Mouse (Mus musculus): Measurements from ENCODE around the gene Cd55b.

Gene Cd55b

GRCm38 (mm10) chr1:130350077-130350635, 72.7 kb downstream of the Cd55b start:
- 0 out of 2 replicates have a peak, but pooled peaks have one; percentile 74 for ATAC-seq (ENCODE audit: insufficient number of reproducible peaks, low FRiP score, low TSS enrichment)

DNA sequence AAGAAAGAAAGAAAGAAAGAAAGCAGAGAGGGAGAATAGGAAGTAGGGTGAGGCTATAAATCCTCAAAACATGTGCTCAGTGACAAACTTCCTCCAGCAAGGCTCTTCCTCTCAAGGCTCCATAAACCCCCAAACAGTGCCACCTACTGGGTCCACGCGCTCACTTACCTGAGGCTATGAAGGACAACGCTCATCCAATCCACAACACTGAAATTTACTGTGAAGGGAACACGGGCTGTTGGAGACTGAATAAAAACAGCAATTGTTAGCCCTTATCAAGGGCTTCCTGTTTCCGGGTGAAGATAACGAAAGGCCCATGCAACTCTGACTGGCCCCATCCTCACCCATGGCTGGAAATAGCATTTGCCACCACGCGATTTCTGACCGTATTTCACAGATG, 80.4 kb downstream of the Cd55b start:
- ATAC-seq (ENCODE audit: insufficient number of reproducible peaks, low FRiP score, low TSS enrichment): no peak
